Mouse (Mus musculus) hindbrain, embryonic 14.5 days (tissue): ENCODE measurements around the gene Hhip. TPM values are rescaled to one million over a fixed set of nuclear protein-coding genes. Genes with fewer than 3 reads are reported as not detected.

Experiments used
- ATAC-seq: fragments of 200-750 bp; cut with Nextera tagmentation; 2 replicates; pipeline ENCODE4 v1.8.0; 2017; ENCODE audit warnings: moderate number of reproducible peaks, mild to moderate bottlenecking, moderate TSS enrichment, moderate library complexity; ENCODE audit not compliant: low FRiP score
- DNase-seq: peaks from one replicate; pipeline ENCODE4 v3.0.0-alpha.2; 2015; ENCODE audit warnings: low spot score
- H3K27ac ChIP-seq: fragments of 300-500 bp; sonication (generic); 2 replicates; pipeline ENCODE4 v1.5.1; 2014; ENCODE audit warnings: mild to moderate bottlenecking, moderate library complexity
- H3K27me3 ChIP-seq: fragments of 300-500 bp; sonication (generic); 2 replicates; pipeline ENCODE4 v1.6.1; 2014; ENCODE audit warnings: mild to moderate bottlenecking, low read length, mixed read lengths; ENCODE audit not compliant: control insufficient read depth, insufficient read depth
- H3K36me3 ChIP-seq: fragments of 300-500 bp; sonication (generic); replicated peaks from 2 replicates; pipeline ENCODE4 v1.6.1; 2014; ENCODE audit not compliant: control insufficient read depth, insufficient read depth
- H3K4me1 ChIP-seq: fragments of 300-500 bp; sonication (generic); replicated peaks from 2 replicates; pipeline ENCODE4 v1.6.1; 2014; ENCODE audit warnings: antibody characterized with exemption, low read length, mixed read lengths; ENCODE audit not compliant: control insufficient read depth, insufficient read depth
- H3K4me2 ChIP-seq: fragments of 300-500 bp; sonication (generic); replicated peaks from 2 replicates; pipeline ENCODE4 v1.6.1; 2014; ENCODE audit warnings: mild to moderate bottlenecking, moderate library complexity
- H3K4me3 ChIP-seq: fragments of 300-500 bp; sonication (generic); replicated peaks from 2 replicates; pipeline ENCODE4 v1.5.1; 2014; ENCODE audit warnings: mild to moderate bottlenecking, low read length
- H3K9ac ChIP-seq: fragments of 300-500 bp; sonication (generic); 2 replicates; pipeline ENCODE4 v1.6.1; 2014
- H3K9me3 ChIP-seq: fragments of 300-500 bp; sonication (generic); 2 replicates; pipeline ENCODE4 v1.6.1; 2016; ENCODE audit warnings: low read length; ENCODE audit not compliant: control insufficient read depth
- WGBS: fragments of 180-500 bp; shearing (Covaris S2); extraction: QIAGEN DNeasy Blood & Tissue Kit; methylation state at CpG from one replicate; pipeline ENCODE4 v1.1.7; 2014; 5-methylcytosine and 5-hydroxymethylcytosine counted together
- polyA plus RNA-seq: library from polyadenylated mRNA; unstranded; fragments of >200 nt; fragmentation: Nextera tagmentation; extraction: Ambion mirVana; gene quantifications from 2 replicates; pipeline ENCODE4 v1.2.1, GENCODE M21; 2014

Gene Hhip
- 3.9 and 4.0 TPM in 2 replicates for polyA plus RNA-seq

- H3K9ac ChIP-seq: peak within 1 kb of the TSS; percentile 45
- peak; percentile 55 for DNase-seq
- H3K36me3 ChIP-seq: no peaks in the 10 kb centered on the region
- H3K9me3 ChIP-seq: no peaks in the 10 kb centered on the region
- H3K27ac ChIP-seq: no peak within 1 kb of the TSS
- H3K4me2 ChIP-seq: peak within 1 kb of the TSS; percentile 72
- H3K4me3 ChIP-seq: peak within 1 kb of the TSS; percentile 53
- ATAC-seq: peak; percentile 66
- peaks cover 88% of the 10 kb centered on the region for H3K27me3 ChIP-seq
- WGBS: under 1% methylated on average over 42 of the region's 56 CpGs
- H3K4me1 ChIP-seq: peaks cover 23% of the 10 kb centered on the region; the same call in 1 of the 2 replicates
Measured at GRCm38 (mm10) chr8:80057198-80058174, at the start of gene Hhip. Gene Hhip, minus strand, starts transcription at chr8:80058006.

- H3K4me3 ChIP-seq: no peak overlapping the region
- H3K4me2 ChIP-seq: no peak overlapping the region
- H3K9me3 ChIP-seq: no peaks in the 10 kb centered on the region
- DNase-seq (no peak), ATAC-seq (no peak)
- no peaks in the 10 kb centered on the region for H3K36me3 ChIP-seq
- WGBS: 89% methylated on average over 2 of the region's 2 CpGs
- no peak overlapping the region for H3K27ac ChIP-seq
- no peaks in the 10 kb centered on the region for H3K27me3 ChIP-seq
- H3K4me1 ChIP-seq: no peaks in the 10 kb centered on the region
- H3K9ac ChIP-seq: no peak overlapping the region
Measured at GRCm38 (mm10) chr8:80087021-80087420, 29.2 kb upstream of the Hhip start.

GRCm38 (mm10) chr8:80058193-80058592 lies 387 bp upstream of the Hhip start:
- no peaks in the 10 kb centered on the region for H3K36me3 ChIP-seq
- no peaks in the 10 kb centered on the region for H3K9me3 ChIP-seq
- ATAC-seq (peak; percentile 24), DNase-seq (no peak)
- 0% methylated on average over 7 of the region's 12 CpGs for WGBS
- H3K9ac ChIP-seq: peak overlapping the region; percentile 45; the same call in 1 of the 2 replicates
- H3K4me2 ChIP-seq: peak overlapping the region; percentile 72
- H3K4me1 ChIP-seq: peaks cover 23% of the 10 kb centered on the region; the same call in 1 of the 2 replicates
- H3K27me3 ChIP-seq: peaks cover 81% of the 10 kb centered on the region
- H3K27ac ChIP-seq: no peak overlapping the region
- H3K4me3 ChIP-seq: peak overlapping the region; percentile 53

GRCm38 (mm10) chr8:80056331-80057070 lies 1.3 kb downstream of the Hhip start:
- H3K4me2 ChIP-seq: peak overlapping the region; percentile 72
- H3K4me3 ChIP-seq: peak overlapping the region; percentile 53
- ATAC-seq: no peak
- 0 out of 2 replicates have a peak overlapping the region, but pooled peaks have one; percentile 24 for H3K9ac ChIP-seq
- H3K36me3 ChIP-seq: no peaks in the 10 kb centered on the region
- 5% methylated on average over 13 of the region's 13 CpGs for WGBS
- no peaks in the 10 kb centered on the region for H3K9me3 ChIP-seq
- no peak for DNase-seq
- no peak overlapping the region for H3K27ac ChIP-seq
- H3K4me1 ChIP-seq: peaks cover 23% of the 10 kb centered on the region; the same call in 1 of the 2 replicates
- H3K27me3 ChIP-seq: peaks cover 90% of the 10 kb centered on the region

GRCm38 (mm10) chr8:80055777-80056176 lies 2.0 kb downstream of the Hhip start:
- ATAC-seq (peak; percentile 63; the same call in 1 of the 2 replicates), DNase-seq (peak; percentile 37)
- under 1% methylated on average over 10 of the region's 10 CpGs for WGBS

GRCm38 (mm10) chr8:80055094-80055493 lies 2.7 kb downstream of the Hhip start:
- no peaks in the 10 kb centered on the region for H3K36me3 ChIP-seq
- H3K9me3 ChIP-seq: no peaks in the 10 kb centered on the region
- peak overlapping the region; percentile 72 for H3K4me2 ChIP-seq
- WGBS: 37% methylated on average over 6 of the region's 6 CpGs
- DNase-seq: no peak
- no peak overlapping the region for H3K9ac ChIP-seq
- no peak for ATAC-seq
- H3K4me1 ChIP-seq: peaks cover 23% of the 10 kb centered on the region; the same call in 1 of the 2 replicates
- H3K27me3 ChIP-seq: peaks cover 95% of the 10 kb centered on the region
- H3K4me3 ChIP-seq: peak overlapping the region; percentile 53; the same call in 1 of the 2 replicates
- no peak overlapping the region for H3K27ac ChIP-seq

More at GRCm38 (mm10) chr8:80055777-80056176, 2.0 kb downstream of the Hhip start:
- peaks cover 95% of the 10 kb centered on the region for H3K27me3 ChIP-seq
- no peaks in the 10 kb centered on the region for H3K9me3 ChIP-seq
- peak overlapping the region; percentile 72 for H3K4me2 ChIP-seq
- no peak overlapping the region for H3K9ac ChIP-seq
- peak overlapping the region; percentile 53 for H3K4me3 ChIP-seq
- no peak overlapping the region for H3K27ac ChIP-seq
- H3K36me3 ChIP-seq: no peaks in the 10 kb centered on the region
- H3K4me1 ChIP-seq: peaks cover 23% of the 10 kb centered on the region; the same call in 1 of the 2 replicates

- Histone ChIP-seq H3K4me3 (no peak overlapping the region), H3K4me2 (no peak overlapping the region), H3K4me1 (peaks cover 23% of the 10 kb centered on the region; the same call in 1 of the 2 replicates), H3K9me3 (no peaks in the 10 kb centered on the region), H3K27ac (no peak overlapping the region), H3K36me3 (no peaks in the 10 kb centered on the region), H3K9ac (no peak overlapping the region), H3K27me3 (peaks cover 96% of the 10 kb centered on the region)
- 12% methylated on average over 4 of the region's 4 CpGs for WGBS
- ATAC-seq: no peak
- no peak for DNase-seq
Measured at GRCm38 (mm10) chr8:80054216-80054615, 3.6 kb downstream of the Hhip start.

GRCm38 (mm10) chr8:80052838-80053237 lies 5.0 kb downstream of the Hhip start:
- Histone ChIP-seq H3K4me2 (no peak overlapping the region), H3K4me3 (no peak overlapping the region), H3K9me3 (no peaks in the 10 kb centered on the region), H3K4me1 (peaks cover 18% of the 10 kb centered on the region; the same call in 1 of the 2 replicates), H3K36me3 (no peaks in the 10 kb centered on the region), H3K27me3 (peaks cover 99% of the 10 kb centered on the region), H3K27ac (no peak overlapping the region), H3K9ac (no peak overlapping the region)
- DNase-seq (no peak), ATAC-seq (no peak)
- WGBS: 85% methylated on average over 1 of the region's 1 CpGs

- 36% methylated on average over 5 of the region's 5 CpGs for WGBS
- H3K9ac ChIP-seq: no peak overlapping the region
- no peak overlapping the region for H3K4me2 ChIP-seq
- ATAC-seq: no peak
- no peaks in the 10 kb centered on the region for H3K9me3 ChIP-seq
- H3K36me3 ChIP-seq: no peaks in the 10 kb centered on the region
- H3K27ac ChIP-seq: no peak overlapping the region
- H3K4me3 ChIP-seq: no peak overlapping the region
- H3K4me1 ChIP-seq: peaks cover 13% of the 10 kb centered on the region; the same call in 1 of the 2 replicates
- no peak for DNase-seq
- peaks cover 92% of the 10 kb centered on the region for H3K27me3 ChIP-seq
Measured at GRCm38 (mm10) chr8:80051494-80051893, 6.3 kb downstream of the Hhip start.
